7 mouse cellular contexts compared by ENCODE assay signal in the genomic region with DNA sequence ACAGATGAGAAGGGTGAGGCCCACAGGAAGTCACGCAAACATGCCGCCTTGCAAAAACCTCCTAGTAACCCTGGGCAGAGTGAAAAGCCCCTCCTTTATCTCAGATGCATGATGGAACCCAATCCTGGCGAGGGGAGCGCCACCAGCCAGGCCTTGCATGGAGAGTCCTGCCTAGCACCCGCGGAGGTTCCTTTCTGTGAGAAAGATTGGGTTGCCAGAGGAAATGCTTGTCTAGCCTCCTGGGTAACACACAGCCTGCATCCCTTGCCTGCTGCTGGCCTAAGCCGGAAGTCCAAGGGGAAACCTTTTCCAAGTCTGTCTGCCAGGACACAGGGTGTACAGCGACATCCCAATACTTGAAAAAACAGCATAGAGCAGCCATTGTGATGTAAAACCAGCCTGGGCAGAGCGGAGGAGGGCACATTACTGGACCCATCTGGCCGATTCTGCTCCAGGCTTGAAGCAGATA. TPM values are rescaled to one million over a fixed set of nuclear protein-coding genes. Genes with fewer than 3 reads are reported as not detected.
DNase-seq lines count a peak whose midpoint lies in the region; ATAC-seq lines count a peak whose summit lies in the region.

No protein-coding gene starts in this region.

- no peaks in the 10 kb centered on the region for H3K9me3 ChIP-seq in embryonic facial prominence, embryonic 15.5 days (replicated peaks)
- H3K9me3 ChIP-seq in hindbrain, embryonic 10.5 days = no peaks in the 10 kb centered on the region
- H3K9me3 ChIP-seq in neural tube, embryonic 14.5 days (ENCODE audit: control insufficient read depth, low read length) = no peaks in the 10 kb centered on the region

- no peak overlapping the region for H3K4me2 ChIP-seq in embryonic facial prominence, embryonic 15.5 days (replicated peaks)
- H3K4me2 ChIP-seq in neural tube, embryonic 14.5 days (ENCODE audit: low read depth, low read length) = no peak overlapping the region

- 70% methylated on average over 10 of the region's 10 CpGs for WGBS in embryonic facial prominence, embryonic 15.5 days
- 73% methylated on average over 10 of the region's 10 CpGs for WGBS in hindbrain, embryonic 10.5 days
- 62% methylated on average over 10 of the region's 10 CpGs for WGBS in neural tube, embryonic 14.5 days

- H3K4me3 ChIP-seq in embryonic facial prominence, embryonic 15.5 days (replicated peaks) = no peak overlapping the region
- no peak overlapping the region for H3K4me3 ChIP-seq in hindbrain, embryonic 10.5 days
- no peak overlapping the region for H3K4me3 ChIP-seq in neural tube, embryonic 14.5 days (ENCODE audit: low read depth, low read length)

- DNase-seq in layer of hippocampus, postnatal 14 days (ENCODE audit: low spot score in 2 of 2) = peak; percentile 21 to 55
- DNase-seq in layer of hippocampus, adult 9-10 months (ENCODE audit: low spot score) = no peak
- DNase-seq in hindbrain, embryonic 10.5 days (ENCODE audit: low spot score) = peak; percentile 21
- DNase-seq in kidney, postnatal 25 days = no peak
- DNase-seq in adrenal gland, postnatal 10 days = no peak

- H3K4me1 ChIP-seq in embryonic facial prominence, embryonic 15.5 days = peaks cover 15% of the 10 kb centered on the region; the same call in 1 of the 2 replicates
- H3K4me1 ChIP-seq in hindbrain, embryonic 10.5 days (replicated peaks) = peaks cover 31% of the 10 kb centered on the region
- H3K4me1 ChIP-seq in neural tube, embryonic 14.5 days (ENCODE audit: control insufficient read depth, insufficient read depth, low read length) = no peaks in the 10 kb centered on the region

- H3K36me3 ChIP-seq in embryonic facial prominence, embryonic 15.5 days = no peaks in the 10 kb centered on the region
- no peaks in the 10 kb centered on the region for H3K36me3 ChIP-seq in hindbrain, embryonic 10.5 days
- no peaks in the 10 kb centered on the region for H3K36me3 ChIP-seq in neural tube, embryonic 14.5 days (ENCODE audit: control insufficient read depth, insufficient read depth, low read length)

- no peak overlapping the region for H3K9ac ChIP-seq in embryonic facial prominence, embryonic 15.5 days
- no peak overlapping the region for H3K9ac ChIP-seq in neural tube, embryonic 14.5 days (replicated peaks; ENCODE audit: low read depth, low read length)

- H3K27me3 ChIP-seq in embryonic facial prominence, embryonic 15.5 days = no peaks in the 10 kb centered on the region
- H3K27me3 ChIP-seq in hindbrain, embryonic 10.5 days (ENCODE audit: insufficient read depth, poor library complexity, severe bottlenecking) = no peaks in the 10 kb centered on the region; the same call in 1 of the 2 replicates
- H3K27me3 ChIP-seq in neural tube, embryonic 14.5 days (ENCODE audit: control insufficient read depth, insufficient read depth, low read length) = no peaks in the 10 kb centered on the region

- ATAC-seq in embryonic facial prominence, embryonic 15.5 days (ENCODE audit: insufficient number of reproducible peaks, low FRiP score, low TSS enrichment, low read depth) = no peak
- ATAC-seq in neural tube, embryonic 14.5 days (ENCODE audit: low read depth) = peak; percentile 14; the same call in 1 of the 2 replicates

- 0 out of 2 replicates have a peak overlapping the region, but pooled peaks have one; percentile 4 for H3K27ac ChIP-seq in embryonic facial prominence, embryonic 15.5 days (replicated peaks)
- H3K27ac ChIP-seq in hindbrain, embryonic 10.5 days = peak overlapping the region; percentile 54
- H3K27ac ChIP-seq in neural tube, embryonic 14.5 days (ENCODE audit: low read depth, low read length) = no peak overlapping the region

RNA-seq across cellular contexts. Expression of a gene that starts 57.7 kb away (rescaled TPM):
- total RNA-seq in layer of hippocampus, postnatal 14 days (2021) = 10 to 100 TPM; 12.1 to 15.7 TPM
- 1.3 and 1.7 TPM in 2 replicates for polyA plus RNA-seq in embryonic facial prominence, embryonic 15.5 days (2015; fragmentation: Nextera tagmentation; extraction: Ambion mirVana)
- 0.09 and 0.21 TPM in 2 replicates for polyA plus RNA-seq in hindbrain, embryonic 10.5 days (2016; fragmentation: Nextera tagmentation; extraction: Ambion mirVana)
- polyA plus RNA-seq in neural tube, embryonic 14.5 days (2014; fragmentation: Nextera tagmentation; extraction: Ambion mirVana) = 1.1 and 1.8 TPM in 2 replicates
- total RNA-seq in adrenal gland, postnatal 10 days (2021) = 1 to 10 TPM; 7.2 to 7.4 TPM

Comparison
In these comparisons a context has a peak if more than half of its experiments do, and no peak if none do; other contexts are left out.
1. DNase-seq: peak in layer of hippocampus, postnatal 14 days (2 of 2) and hindbrain, embryonic 10.5 days (single experiment); none in layer of hippocampus, adult 9-10 months (single experiment), kidney, postnatal 25 days (0 of 2) and adrenal gland, postnatal 10 days (single experiment).